8 mouse cellular contexts compared by ENCODE assay signal in the genomic region with DNA sequence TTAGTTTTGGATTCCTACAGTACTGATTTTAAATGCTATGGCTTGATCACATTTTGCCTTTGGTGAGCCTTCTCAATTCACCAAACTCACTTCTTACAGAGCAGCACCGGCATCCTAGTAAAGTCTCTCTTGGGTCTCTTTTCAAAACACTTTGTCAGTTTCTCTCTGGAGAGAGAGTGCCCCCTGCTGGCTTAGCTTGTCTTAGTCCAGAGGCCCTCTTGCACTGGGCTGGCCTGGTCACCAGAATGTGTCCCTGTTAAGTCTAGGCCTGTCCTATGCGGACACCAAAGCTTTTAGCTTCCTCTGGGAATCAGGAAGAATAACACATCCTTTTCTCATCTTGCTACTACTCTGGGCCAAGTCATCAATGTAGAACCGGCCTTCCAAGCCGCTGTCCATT.
A peak's percentile ranks its signal among the peaks of the same experiment; 100 is the strongest.
DNase-seq lines count a peak whose midpoint lies in the region; ATAC-seq and TF ChIP-seq lines count a peak whose summit lies in the region.

No protein-coding gene starts in this region.

- TF ChIP-seq CTCF in gastrocnemius, adult 2 months (IDR thresholded peaks at IDR 0.05): peak; percentile 86
- TF ChIP-seq CTCF in spleen, adult 2 months (IDR thresholded peaks at IDR 0.05; ENCODE audit: extremely low read depth, insufficient read depth, insufficient read length, insufficient replicate concordance): peak; percentile 61; the same call in 1 of the 2 replicates

- intact Hi-C loops in heart, postnatal 25 days (cut with DNase I): loop anchor here (2.0 to 10.0 kb wide), 3 partner anchors 202 to 475 kb away; no protein-coding TSS in a partner anchor
- intact Hi-C loops in gastrocnemius, adult 2 months (cut with DNase I): loop anchor here (2.0 kb wide), 1 partner anchor 441 kb away; no protein-coding TSS in a partner anchor
- intact Hi-C loops in left cerebral cortex, postnatal 36 days (cut with DNase I): loop anchor here (10.0 kb wide), 1 partner anchor 475 kb away; no protein-coding TSS in a partner anchor

- 0 out of 2 replicates have a peak, but pooled peaks cover 6% of the 10 kb centered on the region for H3K27me3 ChIP-seq in midbrain, embryonic 13.5 days
- H3K27me3 ChIP-seq in spleen, adult 2 months (ENCODE audit: control insufficient read depth, insufficient read depth, low read length): no peaks in the 10 kb centered on the region

- peak; percentile 89 for DNase-seq in heart, adult 11 months
- no peak for DNase-seq in heart, postnatal 25 days (ENCODE audit: low spot score)
- peak; percentile 84 to 91 for DNase-seq in cerebellum, postnatal 36 days
- DNase-seq in gastrocnemius, adult 2 months: peak; percentile 80
- peak; percentile 81 for DNase-seq in kidney, adult 18-20 months
- peak; percentile 49 to 72 for DNase-seq in left cerebral cortex, postnatal 36 days (ENCODE audit: low spot score in 2 of 2)
- DNase-seq in spleen, adult 2 months (ENCODE audit: low read depth in 1 of 2, low spot score in 2 of 2): peak in 1 of 2 experiments; percentile 61

- H3K9me3 ChIP-seq in midbrain, embryonic 13.5 days: no peaks in the 10 kb centered on the region

- H3K9ac ChIP-seq in midbrain, embryonic 13.5 days (replicated peaks): no peak overlapping the region

- no peak overlapping the region for H3K4me3 ChIP-seq in gastrocnemius, adult 2 months
- H3K4me3 ChIP-seq in midbrain, embryonic 13.5 days (replicated peaks): no peak overlapping the region
- H3K4me3 ChIP-seq in spleen, adult 2 months (ENCODE audit: extremely low read depth, insufficient read depth, insufficient read length): no peak overlapping the region

- peak; percentile 77 for ATAC-seq in midbrain, embryonic 13.5 days

- TF ChIP-seq POLR2A in spleen, adult 2 months (IDR thresholded peaks at IDR 0.05; ENCODE audit: low read depth, low read length): no peak

- peaks cover 11% of the 10 kb centered on the region; the same call in 1 of the 2 replicates for H3K36me3 ChIP-seq in midbrain, embryonic 13.5 days
- H3K36me3 ChIP-seq in spleen, adult 2 months (ENCODE audit: control insufficient read depth, insufficient read depth, low read length): peaks cover 8% of the 10 kb centered on the region; the same call in 1 of the 2 replicates

- no peak overlapping the region for H3K27ac ChIP-seq in gastrocnemius, adult 2 months
- no peak overlapping the region for H3K27ac ChIP-seq in midbrain, embryonic 13.5 days
- H3K27ac ChIP-seq in spleen, adult 2 months (ENCODE audit: insufficient read depth, low read length): no peak overlapping the region

- peaks cover 11% of the 10 kb centered on the region for H3K4me1 ChIP-seq in midbrain, embryonic 13.5 days (replicated peaks)
- peaks cover 16% of the 10 kb centered on the region; the same call in 1 of the 2 replicates for H3K4me1 ChIP-seq in spleen, adult 2 months (ENCODE audit: control insufficient read depth, insufficient read depth, insufficient read length)

- WGBS in midbrain, embryonic 13.5 days: 50% methylated on average over 4 of the region's 4 CpGs
- WGBS in spleen, adult 2 months: 70% methylated on average over 4 of the region's 4 CpGs

- no peak overlapping the region for H3K4me2 ChIP-seq in midbrain, embryonic 13.5 days (replicated peaks)
